Mouse (Mus musculus): ENCODE data around the gene Ackr2.

DNA sequence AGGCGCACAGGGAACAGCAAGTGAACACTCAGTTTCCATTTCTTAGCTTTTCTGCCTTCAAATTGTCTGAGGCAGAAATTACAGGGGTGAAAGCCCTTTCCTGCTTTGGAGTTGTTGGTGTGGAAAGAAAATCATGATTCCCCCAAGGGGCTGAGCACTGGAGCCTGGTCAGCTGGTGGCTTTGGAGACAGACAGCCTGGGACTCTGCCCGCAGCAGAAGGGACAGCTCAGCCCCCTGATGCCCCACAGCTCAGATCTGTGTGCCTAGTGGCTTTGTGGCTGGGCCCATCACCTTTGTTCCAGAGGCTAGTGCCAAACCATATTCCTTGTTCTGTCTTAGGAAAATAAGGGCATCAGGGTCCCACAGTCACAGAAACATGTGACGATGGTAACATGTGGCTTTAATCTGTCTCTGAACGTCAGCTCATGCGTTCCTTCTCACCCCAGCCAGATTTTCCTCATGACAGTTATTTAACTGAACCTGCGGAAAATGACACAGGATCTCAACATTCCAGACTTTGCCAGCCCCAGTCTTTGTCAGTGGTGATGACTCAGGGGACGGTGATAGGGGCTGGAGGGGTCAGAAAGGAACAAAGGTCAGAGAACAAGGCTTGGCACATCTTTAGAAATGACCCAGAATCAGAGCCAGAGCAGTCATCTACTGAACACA is 61.9 kb downstream of the Ackr2 start:
- TF ChIP-seq GATA1 (IDR thresholded peaks at IDR 0.05; ENCODE audit: low read length) = no peak
- TF ChIP-seq TAL1 (IDR thresholded peaks at IDR 0.05; ENCODE audit: low read length) = no peak

All from erythroblast, embryonic 14.5 days (primary cell).